Mouse (Mus musculus) layer of hippocampus, adult 2 months (tissue): Measurements from ENCODE around the gene Mycn. TPM values are rescaled to one million over a fixed set of nuclear protein-coding genes. Genes with fewer than 3 reads are reported as not detected.
A peak's percentile ranks its signal among the peaks of the same experiment; 100 is the strongest.

Source experiments
- DNase-seq, 2 experiments: peaks; one replicate each; pipeline ENCODE4 v3.0.0; 2022; ENCODE audit warnings: low spot score in 2 of 2
- H3K27ac ChIP-seq: fragments of 200-600 bp; 2 replicates; pipeline ENCODE4 v1.8.1; 2022
- H3K4me3 ChIP-seq: fragments of 200-600 bp; 2 replicates; pipeline ENCODE4 v1.8.1; 2022; ENCODE audit warnings: mild to moderate bottlenecking
- CTCF ChIP-seq: fragments of 200-600 bp; conservative IDR thresholded peaks from 2 replicates; pipeline ENCODE4 v1.8.1; 2022; ENCODE audit warnings: antibody characterized with exemption, mild to moderate bottlenecking, moderate library complexity
- total RNA-seq, 2 experiments: library from RNA; stranded (reverse); gene quantifications; 2 replicates each; pipeline ENCODE4 v1.2.3; 2021

Mycn gene
- total RNA-seq, 2 experiments from 2014 or later: 8.7 to 9.2 TPM

GRCm38 (mm10) chr12:12909631-12910277, 32.0 kb downstream of the Mycn start:
- H3K4me3 ChIP-seq: no peak overlapping the region
- DNase-seq: no peak
- TF ChIP-seq CTCF: no peak
- no peak overlapping the region for H3K27ac ChIP-seq

GRCm38 (mm10) chr12:12906771-12907170, 34.9 kb downstream of the Mycn start:
- H3K4me3 ChIP-seq: no peak overlapping the region
- no peak for TF ChIP-seq CTCF
- H3K27ac ChIP-seq: no peak overlapping the region
- no peak for DNase-seq

- TF ChIP-seq CTCF: no peak
- no peak for DNase-seq
- Histone ChIP-seq H3K4me3 (no peak overlapping the region), H3K27ac (no peak overlapping the region)
Measured at GRCm38 (mm10) chr12:12906321-12906720, 35.4 kb downstream of the Mycn start.

GRCm38 (mm10) chr12:12905117-12905516, 36.6 kb downstream of the Mycn start:
- no peak for DNase-seq
- H3K27ac ChIP-seq: peak overlapping the region; percentile 69; the same call in 1 of the 2 replicates
- TF ChIP-seq CTCF: no peak
- H3K4me3 ChIP-seq: peak overlapping the region; percentile 43; the same call in 1 of the 2 replicates

GRCm38 (mm10) chr12:12904512-12904953, 37.2 kb downstream of the Mycn start:
- Histone ChIP-seq H3K4me3 (peak overlapping the region; percentile 43), H3K27ac (peak overlapping the region; percentile 69)
- TF ChIP-seq CTCF: 0 out of 2 replicates have a peak, but pooled peaks have one; percentile 4
- peak; percentile 76 to 90 for DNase-seq

- peak overlapping the region; percentile 69 for H3K27ac ChIP-seq
- DNase-seq: peak in 1 of 2 experiments; percentile 11
- peak overlapping the region; percentile 43; the same call in 1 of the 2 replicates for H3K4me3 ChIP-seq
- no peak for TF ChIP-seq CTCF
Measured at GRCm38 (mm10) chr12:12904086-12904485, 37.6 kb downstream of the Mycn start.

- Histone ChIP-seq H3K27ac (no peak overlapping the region), H3K4me3 (no peak overlapping the region)
- DNase-seq: no peak
- no peak for TF ChIP-seq CTCF
Measured at GRCm38 (mm10) chr12:12902403-12902802, 39.3 kb downstream of the Mycn start.

- Histone ChIP-seq H3K27ac (no peak overlapping the region), H3K4me3 (no peak overlapping the region)
- TF ChIP-seq CTCF: no peak
- DNase-seq: no peak
Measured at GRCm38 (mm10) chr12:12898356-12899126, 43.2 kb downstream of the Mycn start.

- no peak for TF ChIP-seq CTCF
- Histone ChIP-seq H3K27ac (no peak overlapping the region), H3K4me3 (no peak overlapping the region)
- no peak for DNase-seq
Measured at GRCm38 (mm10) chr12:12893986-12894385, 47.7 kb downstream of the Mycn start.

GRCm38 (mm10) chr12:12886191-12886889, 55.4 kb downstream of the Mycn start:
- no peak for DNase-seq
- Histone ChIP-seq H3K4me3 (no peak overlapping the region), H3K27ac (no peak overlapping the region)
- no peak for TF ChIP-seq CTCF
